Mouse (Mus musculus): ENCODE measurements around the gene Myo16. TPM values are rescaled to one million over a fixed set of nuclear protein-coding genes. Genes with fewer than 3 reads are reported as not detected.

Gene Myo16
- polyA plus RNA-seq, 1 experiment: 0.02 TPM

DNA sequence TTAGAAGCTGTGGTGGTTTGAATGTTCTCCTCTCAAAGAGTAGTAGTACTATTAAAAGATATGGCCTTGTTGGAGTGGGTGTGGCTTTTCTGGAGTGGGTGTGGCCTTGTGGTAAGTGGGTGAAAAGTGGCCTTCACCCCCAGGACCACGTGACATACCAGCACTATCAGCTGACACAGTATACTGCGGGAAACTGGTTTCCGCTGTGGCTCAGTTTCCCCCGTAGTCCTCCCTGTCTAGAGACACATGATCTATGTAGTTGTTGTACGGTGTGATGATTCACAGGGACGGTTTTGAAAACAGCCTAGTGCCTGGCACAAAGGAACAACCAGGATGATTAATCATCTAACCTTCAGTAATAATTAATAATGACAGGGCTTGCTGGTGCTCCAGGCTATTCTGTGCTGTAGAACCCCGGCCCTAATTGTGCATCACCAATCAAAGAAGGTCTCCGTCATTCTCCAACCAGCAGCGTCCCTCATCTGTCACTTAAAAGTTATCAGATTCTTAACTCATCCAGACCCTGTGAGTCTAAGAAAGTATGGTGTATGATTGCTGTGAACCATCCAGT lies 524.2 kb downstream of the Myo16 start:
- Histone ChIP-seq H3K36me3 (ENCODE audit: control insufficient read depth, insufficient read depth) (no peaks in the 10 kb centered on the region), H3K4me3 (ENCODE audit: insufficient read depth, poor library complexity, severe bottlenecking) (no peak overlapping the region), H3K79me2 (ENCODE audit: control insufficient read depth, insufficient read depth) (no peaks in the 10 kb centered on the region), H3K79me3 (ENCODE audit: low read depth) (no peaks in the 10 kb centered on the region), H3K27me3 (ENCODE audit: control insufficient read depth, insufficient read depth, insufficient read length) (no peaks in the 10 kb centered on the region), H3ac (ENCODE audit: control insufficient read depth, insufficient read length, low read depth) (no peak overlapping the region)
- TF ChIP-seq CEBPB (IDR thresholded peaks at IDR 0.05; ENCODE audit: low read depth) (no peak), MYOD1 (IDR thresholded peaks at IDR 0.05; ENCODE audit: control insufficient read depth, insufficient read length, low read depth) (no peak), MYOG (IDR thresholded peaks at IDR 0.05; ENCODE audit: control insufficient read depth, extremely low read depth, insufficient read length) (no peak), CTCF (IDR thresholded peaks at IDR 0.05; ENCODE audit: control insufficient read depth, insufficient read depth, insufficient read length) (no peak), MAX (IDR thresholded peaks at IDR 0.05) (no peak), FOSL1 (IDR thresholded peaks at IDR 0.05; ENCODE audit: insufficient read depth, low read length, poor library complexity, severe bottlenecking) (no peak), USF1 (IDR thresholded peaks at IDR 0.05; ENCODE audit: low read depth) (no peak)

DNA sequence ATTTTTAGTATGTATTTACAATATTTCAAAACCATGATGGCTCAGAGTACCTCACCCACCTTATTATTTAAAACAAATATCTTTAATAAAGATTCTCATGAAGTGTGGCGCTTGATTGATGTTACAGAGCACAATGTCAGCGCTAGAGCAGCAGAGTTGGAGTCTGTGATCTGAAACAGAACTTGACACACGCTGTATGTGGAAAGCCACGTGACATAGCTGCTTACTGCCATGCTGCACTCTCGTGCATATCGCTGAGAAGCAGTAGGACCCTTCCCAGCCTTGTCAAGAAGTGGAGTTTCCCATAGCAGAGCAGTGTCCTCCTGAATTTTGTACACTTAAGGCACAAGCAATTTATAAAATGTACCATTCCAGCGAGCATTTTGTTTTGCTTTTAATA lies 528.2 kb downstream of the Myo16 start:
- TF ChIP-seq FOSL1 (IDR thresholded peaks at IDR 0.05; ENCODE audit: insufficient read depth, low read length, poor library complexity, severe bottlenecking) (no peak), MAX (IDR thresholded peaks at IDR 0.05) (no peak), MYOG (IDR thresholded peaks at IDR 0.05; ENCODE audit: control insufficient read depth, extremely low read depth, insufficient read length) (no peak), CEBPB (IDR thresholded peaks at IDR 0.05; ENCODE audit: low read depth) (no peak), CTCF (IDR thresholded peaks at IDR 0.05; ENCODE audit: control insufficient read depth, insufficient read depth, insufficient read length) (no peak), MYOD1 (IDR thresholded peaks at IDR 0.05; ENCODE audit: control insufficient read depth, insufficient read length, low read depth) (no peak)
- Histone ChIP-seq H3K36me3 (ENCODE audit: control insufficient read depth, insufficient read depth) (no peaks in the 10 kb centered on the region), H3K79me3 (ENCODE audit: low read depth) (no peaks in the 10 kb centered on the region)

GRCm38 (mm10) chr8:10683088-10683487 lies 529.4 kb downstream of the Myo16 start:
- Histone ChIP-seq H3K79me3 (ENCODE audit: low read depth) (no peaks in the 10 kb centered on the region), H3K79me2 (ENCODE audit: control insufficient read depth, insufficient read depth) (no peaks in the 10 kb centered on the region), H3K27me3 (ENCODE audit: control insufficient read depth, insufficient read depth, insufficient read length) (no peaks in the 10 kb centered on the region), H3K4me3 (ENCODE audit: insufficient read depth, poor library complexity, severe bottlenecking) (no peak overlapping the region), H3ac (ENCODE audit: control insufficient read depth, insufficient read length, low read depth) (no peak overlapping the region), H3K36me3 (ENCODE audit: control insufficient read depth, insufficient read depth) (no peaks in the 10 kb centered on the region)
- no peak for TF ChIP-seq CEBPB (IDR thresholded peaks at IDR 0.05; ENCODE audit: low read depth)
- TF ChIP-seq MAX (IDR thresholded peaks at IDR 0.05): peak; percentile 43
- no peak for TF ChIP-seq CTCF (IDR thresholded peaks at IDR 0.05; ENCODE audit: control insufficient read depth, insufficient read depth, insufficient read length)
- peak; percentile 5 for TF ChIP-seq FOSL1 (IDR thresholded peaks at IDR 0.05; ENCODE audit: insufficient read depth, low read length, poor library complexity, severe bottlenecking)

More for the DNA sequence above, 528.2 kb downstream of the Myo16 start:
- Histone ChIP-seq H3K4me3 (ENCODE audit: insufficient read depth, poor library complexity, severe bottlenecking) (no peak overlapping the region), H3K79me2 (ENCODE audit: control insufficient read depth, insufficient read depth) (no peaks in the 10 kb centered on the region), H3ac (ENCODE audit: control insufficient read depth, insufficient read length, low read depth) (no peak overlapping the region), H3K27me3 (ENCODE audit: control insufficient read depth, insufficient read depth, insufficient read length) (no peaks in the 10 kb centered on the region)

Other genes starting within 250 kb of the Myo16 start
- 2.0 TPM for gene Lig4, start 176.2 kb upstream of the Myo16 start, polyA plus RNA-seq (2012; fragmentation: generic; extraction: Trizol)
- 6.4 TPM for gene Abhd13, start 176.2 kb upstream of the Myo16 start, polyA plus RNA-seq (2012; fragmentation: generic; extraction: Trizol)
- gene Tnfsf13b, start 147.4 kb upstream of the Myo16 start, polyA plus RNA-seq (2012; fragmentation: generic; extraction: Trizol): 0.04 TPM

Measured in C2C12 (cell line).